Mouse (Mus musculus): ENCODE results near the gene Sstr5.
A peak's percentile ranks its signal among the peaks of the same experiment; 100 is the strongest.

The Sstr5 gene

GRCm38 (mm10) chr17:25497013-25497412, at the start of gene Sstr5:
TSS of gene Sstr5 (minus strand) at chr17:25497288.
- DNase-seq (ENCODE audit: low spot score), result peak; percentile 66

DNA sequence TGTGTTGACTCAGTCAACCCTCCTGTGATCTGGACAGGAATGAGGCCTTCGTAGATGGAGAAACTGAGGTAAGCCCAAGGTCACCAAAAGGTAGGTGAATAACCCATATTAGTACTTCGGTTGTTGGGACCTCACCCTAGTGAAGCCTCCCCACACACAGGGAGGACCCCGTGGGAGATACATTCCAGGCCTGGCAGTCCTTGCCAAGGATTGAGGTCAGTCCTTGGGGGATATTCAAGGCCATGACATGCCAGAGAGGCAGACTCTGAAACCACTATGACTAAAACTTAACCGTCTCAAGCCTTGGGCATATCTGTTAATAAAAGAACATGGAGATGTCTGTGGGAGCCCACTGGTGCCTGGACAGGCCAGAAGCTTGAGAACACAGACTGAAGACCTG, 44.7 kb upstream of the Sstr5 start:
- DNase-seq (ENCODE audit: low spot score), result no peak

- no peak for DNase-seq (ENCODE audit: low spot score)
These were observed 43.6 kb upstream of the Sstr5 start for GRCm38 (mm10) chr17:25540731-25541130.

DNA sequence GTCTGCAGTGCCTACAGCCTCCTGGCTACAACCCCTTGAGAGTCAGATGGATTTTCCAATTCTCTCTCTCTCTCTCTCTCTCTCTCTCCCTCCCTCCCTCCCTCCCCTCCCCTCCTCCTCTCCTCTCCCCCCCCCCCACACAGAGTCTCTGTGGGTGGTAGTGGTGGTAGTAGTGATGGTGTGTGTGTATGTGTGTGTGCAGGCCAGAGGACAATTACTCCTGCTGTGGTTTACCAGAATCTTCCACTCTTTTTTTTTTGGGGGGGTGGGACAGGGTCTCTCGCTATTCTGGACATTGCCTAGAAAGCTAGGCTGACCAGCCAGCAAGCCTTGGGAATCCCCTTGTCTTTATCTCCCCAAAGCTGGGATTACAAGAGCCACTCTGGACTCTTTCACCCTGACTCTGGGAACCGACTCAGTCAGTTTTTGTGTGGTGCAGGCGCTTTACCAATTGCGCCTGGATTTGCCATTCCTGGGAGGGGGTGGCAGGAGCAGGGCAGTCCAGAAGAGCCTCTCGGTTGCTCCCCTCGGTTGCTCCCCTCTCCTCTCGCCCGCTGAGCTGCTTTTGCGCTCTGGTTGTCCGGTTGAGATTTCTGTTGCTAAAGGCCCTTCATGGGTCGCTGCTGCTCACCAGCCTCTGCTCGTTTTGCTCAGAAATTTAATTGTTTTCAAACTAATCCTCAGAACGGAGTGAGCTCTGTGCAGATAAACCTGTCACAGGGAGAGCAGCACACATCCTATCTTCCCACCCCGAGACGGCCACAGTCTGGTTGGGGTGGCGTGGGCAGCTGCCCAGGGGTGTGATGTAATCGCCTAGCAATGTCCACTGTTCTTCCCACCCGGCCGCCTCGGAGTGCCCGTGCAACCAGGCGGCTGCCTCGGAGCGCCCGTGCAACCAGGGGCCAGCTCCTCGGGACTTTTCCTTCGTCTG, 42.1 kb upstream of the Sstr5 start:
- peak; percentile 27 for DNase-seq (ENCODE audit: low spot score)

DNA sequence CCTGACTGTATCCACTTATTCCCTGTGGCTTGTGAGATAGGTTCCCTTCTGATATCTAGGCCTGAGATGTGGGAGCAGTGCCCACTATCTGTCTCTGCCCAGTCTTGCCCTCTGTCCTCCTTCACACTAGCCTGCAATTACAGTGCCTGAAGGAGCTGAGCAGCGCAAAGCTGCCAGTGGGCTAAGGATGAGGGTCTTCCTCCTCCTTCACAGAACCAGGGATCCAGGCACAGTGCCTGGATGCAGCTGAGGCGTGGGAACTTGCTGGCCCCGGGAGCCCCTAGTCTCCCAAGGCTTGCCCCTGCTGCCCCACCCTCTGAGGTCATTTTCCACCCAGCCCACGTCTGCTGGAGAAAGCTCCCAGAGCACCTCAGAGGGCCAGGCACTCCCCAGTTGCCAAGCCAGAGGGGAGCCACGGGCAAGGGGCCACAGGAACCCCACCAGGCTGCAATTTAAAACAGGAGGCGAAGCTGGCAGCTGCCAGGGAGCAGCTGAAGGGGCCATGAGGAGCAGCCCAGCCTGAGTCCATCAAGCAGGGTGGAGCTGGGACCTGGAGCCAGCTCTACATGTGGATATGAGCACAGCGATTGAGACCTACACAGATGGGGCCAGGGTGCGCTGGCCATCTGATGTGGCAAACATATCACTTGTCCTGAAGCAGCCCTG, 33.4 kb upstream of the Sstr5 start:
- DNase-seq (ENCODE audit: low spot score), result no peak

- DNase-seq (ENCODE audit: low spot score), result no peak
These were observed 25.0 kb upstream of the Sstr5 start for GRCm38 (mm10) chr17:25522080-25522479.

- DNase-seq (ENCODE audit: low spot score), result no peak
These were observed 23.4 kb upstream of the Sstr5 start for GRCm38 (mm10) chr17:25520492-25520891.

- DNase-seq (ENCODE audit: low spot score), result no peak
These were observed 22.4 kb upstream of the Sstr5 start for GRCm38 (mm10) chr17:25519511-25519910.

GRCm38 (mm10) chr17:25518144-25518543, 21.1 kb upstream of the Sstr5 start:
- DNase-seq (ENCODE audit: low spot score), result no peak

GRCm38 (mm10) chr17:25516315-25516714, 19.2 kb upstream of the Sstr5 start:
- DNase-seq (ENCODE audit: low spot score), result no peak

GRCm38 (mm10) chr17:25514055-25514454, 17.0 kb upstream of the Sstr5 start:
- no peak for DNase-seq (ENCODE audit: low spot score)

GRCm38 (mm10) chr17:25511876-25512275, 14.8 kb upstream of the Sstr5 start:
- no peak for DNase-seq (ENCODE audit: low spot score)

- no peak for DNase-seq (ENCODE audit: low spot score)
These were observed 13.2 kb upstream of the Sstr5 start for GRCm38 (mm10) chr17:25510074-25510830.

DNA sequence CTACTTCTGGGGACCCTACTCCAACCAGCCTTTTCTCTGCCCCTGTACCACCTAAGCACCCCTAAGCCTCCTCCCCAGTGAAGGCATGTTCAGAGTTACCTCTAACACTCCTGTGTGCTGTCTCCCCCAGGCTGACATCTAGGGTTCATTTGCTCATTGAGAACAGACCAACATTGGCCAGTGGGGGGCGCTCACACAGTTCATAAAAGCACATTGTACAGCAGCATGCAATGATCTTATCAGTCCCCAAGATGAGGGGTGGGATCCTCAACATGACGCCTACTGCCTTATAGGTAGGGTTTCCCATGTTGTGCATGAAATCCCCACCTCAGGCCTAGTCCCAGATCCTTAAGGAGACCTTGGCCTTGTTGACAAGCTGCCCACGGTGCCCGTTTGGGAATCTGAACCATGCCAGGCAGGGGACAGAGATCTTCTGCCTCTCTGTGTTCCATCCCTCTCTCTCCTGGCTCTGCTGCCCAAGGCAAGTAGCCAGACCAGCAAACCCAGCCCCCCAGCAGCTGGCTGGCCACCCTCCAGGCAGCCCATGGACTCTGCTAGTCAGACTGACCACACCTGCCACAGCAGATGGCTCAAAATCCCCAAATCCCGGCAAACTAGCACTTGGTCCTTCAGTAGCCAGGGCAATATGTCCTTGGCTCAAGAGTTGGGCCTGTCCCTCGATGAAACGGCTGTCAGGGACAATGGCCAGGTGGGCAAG, 11.9 kb upstream of the Sstr5 start:
- DNase-seq (ENCODE audit: low spot score), result peak; percentile 84

DNA sequence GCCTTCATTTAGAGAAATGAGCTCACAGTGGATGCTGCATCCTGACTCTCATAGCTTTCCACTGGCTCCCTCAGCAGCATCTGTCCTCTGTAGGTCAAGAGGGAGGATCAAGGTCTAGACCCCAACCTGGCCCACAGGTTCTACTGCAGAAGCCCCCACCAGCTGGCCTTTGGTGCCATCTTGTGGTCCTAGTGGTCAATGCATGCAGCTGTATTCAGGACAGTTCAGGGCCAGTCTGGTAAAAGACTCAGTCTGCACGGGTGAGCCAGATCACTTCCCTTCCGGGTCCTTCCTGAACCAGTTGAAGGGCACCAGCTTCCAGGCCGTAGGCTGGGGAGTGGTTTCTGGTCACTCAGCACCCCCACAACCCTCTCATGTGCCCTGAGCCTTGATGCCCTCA, 10.7 kb upstream of the Sstr5 start:
- DNase-seq (ENCODE audit: low spot score), result peak; percentile 86

DNA sequence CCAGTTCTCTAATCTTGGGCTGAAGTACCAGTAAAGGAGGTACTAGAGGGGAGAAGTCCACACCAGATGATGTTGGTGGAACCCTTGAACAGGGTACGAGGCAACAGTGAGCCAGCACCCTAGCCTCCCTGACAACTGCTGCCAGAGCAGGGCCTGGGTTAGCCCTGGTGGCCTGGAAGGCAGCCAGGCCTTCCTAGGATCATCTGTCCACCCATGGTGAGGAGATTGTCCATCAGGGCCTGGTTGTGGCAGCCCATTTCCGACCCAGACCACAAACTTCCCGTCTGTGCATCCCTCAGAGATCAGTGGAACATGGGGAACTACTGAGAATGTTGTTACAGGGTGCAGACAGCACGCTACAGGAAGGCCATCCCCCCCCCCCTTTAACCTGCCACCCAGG, 5.5 kb upstream of the Sstr5 start:
- no peak for DNase-seq (ENCODE audit: low spot score)

DNA sequence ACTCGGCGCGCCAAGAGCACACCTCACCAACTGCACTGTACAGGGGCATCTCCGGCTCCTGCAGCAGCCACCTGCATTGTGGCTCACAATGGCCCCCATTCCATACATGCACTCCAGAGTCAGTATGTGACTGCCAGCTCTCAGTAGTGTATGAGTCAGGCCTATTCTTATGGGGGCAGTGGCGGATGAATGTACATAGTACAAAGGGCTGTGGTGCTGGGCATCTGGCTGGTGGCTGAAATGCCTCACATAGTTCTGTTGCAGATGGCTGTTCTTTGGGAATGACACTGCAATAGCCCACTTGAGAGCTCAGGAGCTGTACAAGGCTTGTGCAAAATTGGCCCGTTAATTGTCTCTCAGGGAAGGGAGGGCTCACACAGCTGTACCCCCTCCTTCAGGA, 15.0 kb downstream of the Sstr5 start:
- DNase-seq (ENCODE audit: low spot score), result no peak

- no peak for DNase-seq (ENCODE audit: low spot score)
These were observed 16.3 kb downstream of the Sstr5 start for GRCm38 (mm10) chr17:25480820-25481219.

DNA sequence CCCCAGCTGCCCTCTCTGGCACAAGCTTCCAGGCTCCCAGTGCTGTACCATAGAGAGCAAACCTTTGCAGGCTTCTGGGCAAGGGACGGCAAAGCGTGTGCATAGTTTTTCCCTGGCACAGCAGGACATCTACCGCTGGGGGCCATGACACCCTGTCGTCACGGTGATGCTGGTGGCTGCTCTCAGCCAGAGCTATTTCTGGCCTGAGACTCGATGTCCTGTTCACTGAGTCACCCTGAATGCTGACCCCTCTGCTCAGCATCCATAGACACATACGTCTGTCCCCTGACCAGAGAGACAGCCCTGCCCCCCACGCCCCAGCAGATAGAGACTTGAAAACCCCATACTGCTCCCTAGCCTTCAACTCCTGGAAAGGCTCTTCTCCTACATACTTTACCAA, 16.9 kb downstream of the Sstr5 start:
- DNase-seq (ENCODE audit: low spot score), result no peak

DNA sequence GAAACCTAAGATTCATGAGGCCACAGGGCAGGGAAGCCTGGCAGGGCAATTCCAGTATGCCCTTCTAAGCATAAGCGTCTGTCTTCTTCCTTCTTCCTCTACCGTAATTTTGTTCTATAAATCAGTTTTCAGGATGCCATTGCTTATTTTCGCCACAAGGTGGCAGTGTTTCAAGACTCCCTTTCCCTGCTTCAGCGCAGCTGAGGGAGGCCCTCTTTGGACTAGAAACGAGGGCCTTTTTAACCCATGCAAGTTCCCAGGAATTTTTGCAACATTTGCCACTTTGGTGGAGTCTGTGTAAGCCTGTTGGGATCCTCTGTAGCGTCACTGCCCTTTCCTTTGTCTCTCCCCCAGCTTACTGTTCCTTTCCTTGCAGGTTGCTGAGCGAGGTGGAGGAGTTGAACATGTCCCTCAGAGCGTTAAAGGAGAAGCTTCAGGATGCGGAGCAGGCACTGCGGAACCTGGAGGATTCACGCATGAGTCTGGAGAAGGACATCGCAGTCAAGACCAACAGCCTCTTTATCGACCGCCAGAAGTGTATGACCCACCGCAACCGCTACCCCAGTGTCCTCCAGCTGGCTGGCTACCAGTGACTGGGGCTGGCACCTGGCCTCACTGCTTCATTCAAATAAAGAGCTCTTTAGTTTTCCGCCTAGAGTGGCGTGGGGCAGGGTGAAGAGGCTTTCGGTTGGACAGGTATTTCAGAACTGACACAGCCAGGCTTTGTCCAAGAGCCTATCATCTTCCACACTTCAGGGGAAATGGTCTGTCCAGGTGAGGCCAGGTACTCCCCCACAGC, 20.9 kb downstream of the Sstr5 start:
- DNase-seq (ENCODE audit: low spot score), result peak; percentile 85

Measured in embryo, embryonic 10.5 days (tissue).